Mouse (Mus musculus): ENCODE measurements at regions not wholly inside any gene's neighbourhood (a gene's known extent, or its start where the extent isn't known, plus 50 kb on each side); places are given as distances from the start of the nearest gene placed in this dataset.

DNA sequence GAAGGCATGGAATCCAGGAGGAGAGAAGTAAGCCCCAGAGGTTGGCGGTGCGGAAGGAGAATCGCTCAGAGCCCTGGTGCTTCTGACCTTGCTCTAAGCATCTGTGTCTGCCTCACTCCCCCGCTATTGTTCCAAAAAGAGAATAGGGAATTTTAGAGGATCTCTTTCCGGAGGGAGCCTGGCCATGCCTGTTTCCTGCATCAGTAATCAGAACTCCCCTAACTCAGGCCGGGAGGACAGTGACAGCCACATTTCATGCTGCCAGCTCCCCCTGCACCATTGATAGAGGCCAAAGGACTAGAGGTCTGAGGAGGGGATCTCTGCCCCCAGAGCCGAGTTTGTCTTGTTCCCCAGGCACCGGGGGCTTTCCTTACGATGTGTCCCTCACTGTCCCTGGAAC lies 53.0 kb upstream of the Slc22a12 start:
- Histone ChIP-seq H3K9ac (ENCODE audit: insufficient read depth, low read depth) (no peak overlapping the region), H3K9me3 (replicated peaks; ENCODE audit: low read length) (no peaks in the 10 kb centered on the region), H3K4me2 (ENCODE audit: insufficient read depth, low read depth, poor library complexity, severe bottlenecking) (no peak overlapping the region), H3K27me3 (replicated peaks) (peaks cover 4% of the 10 kb centered on the region), H3K27ac (ENCODE audit: insufficient read depth, low read depth) (no peak overlapping the region), H3K36me3 (replicated peaks in 1 of 2; ENCODE audit: control insufficient read depth in 1 of 2, insufficient read depth in 1 of 2, low read length in 1 of 2) (no peaks in the 10 kb centered on the region), H3K4me1 (ENCODE audit: control insufficient read depth in 1 of 2, insufficient read depth in 2 of 2) (peaks cover 0 to 16% of the 10 kb centered on the region in 2 experiments; a peak in 1 of 4 replicates), H3K79me2 (replicated peaks; ENCODE audit: control insufficient read depth, extremely low read depth, insufficient read depth, poor library complexity, severe bottlenecking) (no peaks in the 10 kb centered on the region), H3K4me3 (replicated peaks in 1 of 3; ENCODE audit: low read depth in 2 of 3, low read length in 2 of 3, poor library complexity in 1 of 3) (no peak overlapping the region)
- no peak for DNase-seq (ENCODE audit: extremely low read depth)
- in situ Hi-C loops (cut with MboI; ENCODE audit: low pct_ligation_motif_present, low pct_unique_long_range_greater_than_20kb, low sequenced_read_pairs) (no loop called here), dilution Hi-C loops (cut with MboI; ENCODE audit: extremely low pct_ligation_motif_present, extremely low pct_unique_long_range_greater_than_20kb, low sequenced_read_pairs) (no loop called here)
- TF ChIP-seq NRF1 (IDR thresholded peaks at IDR 0.05; ENCODE audit: low read depth, low read length) (no peak), JUN (IDR thresholded peaks at IDR 0.05; ENCODE audit: insufficient read depth, low read depth, low read length) (no peak), RAD21 (IDR thresholded peaks at IDR 0.05; ENCODE audit: low read depth, low read length) (no peak), CHD2 (IDR thresholded peaks at IDR 0.05; ENCODE audit: low read length) (no peak), MAX (IDR thresholded peaks at IDR 0.05; ENCODE audit: low read length) (no peak), USF1 (IDR thresholded peaks at IDR 0.05; ENCODE audit: low read depth, low read length) (no peak), RCOR1 (conservative IDR thresholded peaks at IDR 0.05; ENCODE audit: low read depth, low read length) (no peak), MXI1 (IDR thresholded peaks at IDR 0.05; ENCODE audit: low read depth, low read length) (no peak)

Measured in CH12.LX (cell line).